24 mouse cellular contexts compared by ENCODE assay signal in genomic region chr13:93707271-93707670, GRCm38 (mm10). TPM values are rescaled to one million over a fixed set of nuclear protein-coding genes. Genes with fewer than 3 reads are reported as not detected.
"Had no signal": no experiment of that assay in that cellular context is flagged by ENCODE, and none has a peak within 500 bp of the region (broad histone marks: within the 10 kb centered on the region; RNA-seq: fewer than 3 reads in every experiment).

No protein-coding gene starts in this region.

- H3K4me2 ChIP-seq: lung, embryonic 14.5 days; midbrain, embryonic 12.5 days; neural tube, embryonic 13.5 days; neural tube, embryonic 15.5 days had no signal

- H3K9ac ChIP-seq: lung, embryonic 14.5 days; midbrain, embryonic 12.5 days; neural tube, embryonic 13.5 days; neural tube, embryonic 15.5 days had no signal

- H3K4me1 ChIP-seq: midbrain, embryonic 10.5 days; midbrain, embryonic 12.5 days; neural tube, embryonic 13.5 days; neural tube, embryonic 15.5 days had no signal

- H3K27me3 ChIP-seq: midbrain, embryonic 12.5 days; neural tube, embryonic 13.5 days; neural tube, embryonic 15.5 days had no signal

- H3K4me3 ChIP-seq: midbrain, embryonic 10.5 days; midbrain, embryonic 12.5 days; myocyte; neural tube, embryonic 13.5 days; neural tube, embryonic 15.5 days had no signal

- H3K36me3 ChIP-seq: midbrain, embryonic 10.5 days; midbrain, embryonic 12.5 days; neural tube, embryonic 13.5 days; neural tube, embryonic 15.5 days had no signal

- H3K9me3 ChIP-seq: midbrain, embryonic 10.5 days; midbrain, embryonic 12.5 days; neural tube, embryonic 13.5 days; neural tube, embryonic 15.5 days had no signal

- H3K27ac ChIP-seq: midbrain, embryonic 10.5 days; midbrain, embryonic 12.5 days; neural tube, embryonic 13.5 days; neural tube, embryonic 15.5 days had no signal

- ATAC-seq: midbrain, embryonic 16.5 days had no signal

- DNase-seq: lung, embryonic 14.5 days; lung, postnatal 10 days; lung, postnatal 4 days; midbrain, embryonic 14.5 days; retina, postnatal 1 day; right cerebral cortex, adult 18-20 months; right cerebral cortex, postnatal 25 days; right cerebral cortex, postnatal 4 days; spleen, adult 18-20 months; thymus, adult 18-20 months; thymus, postnatal 14 days; thymus, postnatal 36 days had no signal

RNA-seq across cellular contexts. Expression of gene Dmgdh, which starts 33.0 kb away (rescaled TPM):
- total RNA-seq: megakaryocyte, adult 5-6 weeks; megakaryocyte-erythroid progenitor cell, adult 5-6 weeks had no signal
- polyA plus RNA-seq: lung, embryonic 14.5 days; lung, embryonic 16.5 days; midbrain, embryonic 12.5 days; myocyte; neural tube, embryonic 11.5 days; neural tube, embryonic 13.5 days; stomach, embryonic 14.5 days; thymus, postnatal 0 days had no signal

RNA-seq across cellular contexts. Expression of gene Bhmt2, which starts 33.2 kb away (rescaled TPM):
- total RNA-seq: megakaryocyte, adult 5-6 weeks; megakaryocyte-erythroid progenitor cell, adult 5-6 weeks had no signal
- polyA plus RNA-seq: lung, embryonic 14.5 days; midbrain, embryonic 10.5 days; midbrain, embryonic 12.5 days; midbrain, embryonic 14.5 days; myocyte; neural tube, embryonic 11.5 days; neural tube, embryonic 15.5 days; stomach, embryonic 14.5 days; thymus, postnatal 0 days had no signal
